Mouse (Mus musculus) neural tube, embryonic 12.5 days (tissue): ENCODE measurements at regions not wholly inside any gene's neighbourhood (a gene's known extent, or its start where the extent isn't known, plus 50 kb on each side); places are given as distances from the start of the nearest gene placed in this dataset.

Experiments
- ATAC-seq: fragments of 200-750 bp; cut with Nextera tagmentation; 2 replicates; pipeline ENCODE4 v1.8.0; 2017; ENCODE audit warnings: low read depth, mild to moderate bottlenecking, moderate TSS enrichment, moderate library complexity; ENCODE audit not compliant: low FRiP score
- H3K27ac ChIP-seq: fragments of 300-500 bp; sonication (generic); 2 replicates; pipeline ENCODE4 v1.5.1; 2016
- H3K27me3 ChIP-seq: fragments of 300-500 bp; sonication (generic); replicated peaks from 2 replicates; pipeline ENCODE4 v1.6.1; 2016; ENCODE audit warnings: mild to moderate bottlenecking
- H3K36me3 ChIP-seq: fragments of 300-500 bp; sonication (generic); 2 replicates; pipeline ENCODE4 v1.6.1; 2016; ENCODE audit warnings: mild to moderate bottlenecking
- H3K4me1 ChIP-seq: fragments of 300-500 bp; sonication (generic); 2 replicates; pipeline ENCODE4 v1.6.1; 2016
- H3K4me2 ChIP-seq: fragments of 300-500 bp; sonication (generic); replicated peaks from 2 replicates; pipeline ENCODE4 v1.6.1; 2016; ENCODE audit warnings: mild to moderate bottlenecking
- H3K4me3 ChIP-seq: fragments of 300-500 bp; sonication (generic); 2 replicates; pipeline ENCODE4 v1.5.1; 2016
- H3K9ac ChIP-seq: fragments of 300-500 bp; sonication (generic); 2 replicates; pipeline ENCODE4 v1.6.1; 2016; ENCODE audit warnings: mild to moderate bottlenecking
- H3K9me3 ChIP-seq: fragments of 300-500 bp; sonication (generic); 2 replicates; pipeline ENCODE4 v1.6.1; 2016; ENCODE audit warnings: mild to moderate bottlenecking
- WGBS: fragments of 180-500 bp; shearing (Covaris S2); methylation state at CpG from one replicate; pipeline ENCODE4 v1.1.7; 2016; 5-methylcytosine and 5-hydroxymethylcytosine counted together

DNA sequence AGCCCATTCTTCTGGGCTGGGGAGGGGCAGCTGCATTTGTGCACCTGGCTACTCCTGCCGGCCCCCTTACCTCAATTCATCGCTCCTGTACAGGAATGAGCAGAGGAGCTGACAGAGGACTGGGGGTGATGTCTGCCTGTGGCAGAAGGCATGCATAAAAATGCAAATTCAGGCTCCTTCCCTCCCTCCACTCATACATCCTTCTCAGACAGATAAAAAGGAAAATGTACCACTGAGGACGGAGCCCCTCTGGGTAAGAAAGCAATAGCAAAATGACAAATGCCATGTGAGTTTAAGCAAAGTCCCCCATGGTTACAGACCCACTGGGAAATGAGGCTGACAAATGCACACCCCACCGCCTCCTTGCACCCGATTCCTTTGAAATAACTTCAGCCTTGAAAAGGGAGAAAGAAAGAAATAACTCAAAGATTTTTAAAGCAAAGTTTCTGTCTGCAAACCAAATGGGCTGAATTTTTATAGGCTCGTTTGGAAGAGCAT is 161.1 kb upstream of the Vstm2b start:
- H3K4me3 ChIP-seq, result no peak overlapping the region
- H3K36me3 ChIP-seq, result no peaks in the 10 kb centered on the region
- no peak for ATAC-seq
- WGBS, result 56% methylated on average over 6 of the region's 6 CpGs
- no peaks in the 10 kb centered on the region for H3K4me1 ChIP-seq
- no peaks in the 10 kb centered on the region for H3K27me3 ChIP-seq
- no peak overlapping the region for H3K27ac ChIP-seq
- H3K9me3 ChIP-seq, result no peaks in the 10 kb centered on the region
- H3K9ac ChIP-seq, result no peak overlapping the region
- no peak overlapping the region for H3K4me2 ChIP-seq

GRCm38 (mm10) chr7:40737496-40737895 is 160.6 kb upstream of the Vstm2b start:
- Histone ChIP-seq H3K9ac (no peak overlapping the region), H3K27me3 (no peaks in the 10 kb centered on the region), H3K9me3 (no peaks in the 10 kb centered on the region), H3K4me1 (no peaks in the 10 kb centered on the region), H3K4me3 (no peak overlapping the region), H3K4me2 (no peak overlapping the region), H3K27ac (no peak overlapping the region), H3K36me3 (no peaks in the 10 kb centered on the region)
- ATAC-seq, result no peak
- WGBS, result 80% methylated on average over 7 of the region's 7 CpGs

- Histone ChIP-seq H3K9ac (no peak overlapping the region), H3K27ac (no peak overlapping the region), H3K36me3 (no peaks in the 10 kb centered on the region), H3K4me1 (no peaks in the 10 kb centered on the region), H3K9me3 (no peaks in the 10 kb centered on the region), H3K27me3 (no peaks in the 10 kb centered on the region), H3K4me3 (no peak overlapping the region), H3K4me2 (no peak overlapping the region)
- 92% methylated on average over 3 of the region's 3 CpGs for WGBS
- no peak for ATAC-seq
These were observed 160.0 kb upstream of the Vstm2b start for GRCm38 (mm10) chr7:40738174-40738573.

DNA sequence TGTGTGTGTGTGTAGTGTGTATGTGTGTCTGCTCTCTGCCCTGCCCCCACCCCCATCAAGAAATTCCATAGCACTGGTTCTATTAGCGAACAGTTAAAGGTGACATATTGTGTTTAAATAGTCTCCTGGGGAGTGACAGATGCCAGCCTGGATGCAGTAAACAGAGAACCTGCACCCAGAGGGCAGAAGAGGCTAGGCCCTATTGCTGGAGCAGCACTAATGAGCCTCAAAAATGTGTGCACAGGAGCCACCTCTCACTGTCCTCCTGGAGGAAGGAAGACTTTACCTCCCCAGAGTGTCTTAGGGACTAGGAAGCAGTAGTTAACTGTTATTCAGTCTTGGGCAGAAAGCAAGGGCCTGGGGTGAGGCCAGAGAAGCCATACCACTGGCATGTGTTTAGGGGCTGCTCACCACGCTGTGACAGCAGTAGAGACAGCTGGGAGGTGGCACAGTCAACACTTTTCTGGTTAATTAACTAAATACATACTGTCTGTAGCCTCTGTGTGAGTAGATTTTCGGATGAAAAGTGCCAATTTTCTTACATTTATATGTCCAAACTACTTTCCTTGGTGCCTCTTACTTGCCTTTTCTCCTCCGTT is 155.5 kb upstream of the Vstm2b start:
- Histone ChIP-seq H3K9me3 (no peaks in the 10 kb centered on the region), H3K27ac (no peak overlapping the region), H3K4me2 (no peak overlapping the region), H3K4me3 (no peak overlapping the region), H3K4me1 (no peaks in the 10 kb centered on the region), H3K36me3 (no peaks in the 10 kb centered on the region), H3K27me3 (no peaks in the 10 kb centered on the region), H3K9ac (no peak overlapping the region)
- WGBS, result 60% methylated on average over 4 of the region's 4 CpGs
- ATAC-seq, result no peak

- Histone ChIP-seq H3K4me3 (no peak overlapping the region), H3K9me3 (no peaks in the 10 kb centered on the region), H3K4me2 (no peak overlapping the region), H3K27ac (no peak overlapping the region), H3K27me3 (no peaks in the 10 kb centered on the region), H3K36me3 (no peaks in the 10 kb centered on the region), H3K9ac (no peak overlapping the region), H3K4me1 (no peaks in the 10 kb centered on the region)
- WGBS, result 56% methylated on average over 2 of the region's 2 CpGs
- peak; percentile 71 for ATAC-seq
These were observed 146.3 kb upstream of the Vstm2b start for GRCm38 (mm10) chr7:40751779-40752178.

DNA sequence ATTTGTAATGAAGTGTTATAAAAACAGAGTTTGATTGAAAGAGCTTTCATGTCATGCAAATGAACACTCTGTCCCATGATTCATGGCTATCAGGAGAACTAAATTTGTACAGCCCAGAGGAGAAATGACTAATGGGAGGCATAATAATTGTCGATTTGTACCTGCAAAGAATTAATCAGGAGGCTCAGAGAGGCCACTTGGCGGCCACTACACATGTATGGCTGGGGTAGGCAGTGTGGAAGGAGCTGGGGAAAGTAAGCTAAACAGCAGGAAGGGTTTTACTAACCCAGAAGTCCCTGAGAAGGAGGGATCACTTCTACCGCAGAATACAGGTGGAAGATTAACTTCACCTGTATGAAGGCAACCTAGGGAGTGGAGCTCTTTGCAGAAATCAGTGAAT is 145.9 kb upstream of the Vstm2b start:
- ATAC-seq, result peak; percentile 13; the same call in 1 of the 2 replicates

DNA sequence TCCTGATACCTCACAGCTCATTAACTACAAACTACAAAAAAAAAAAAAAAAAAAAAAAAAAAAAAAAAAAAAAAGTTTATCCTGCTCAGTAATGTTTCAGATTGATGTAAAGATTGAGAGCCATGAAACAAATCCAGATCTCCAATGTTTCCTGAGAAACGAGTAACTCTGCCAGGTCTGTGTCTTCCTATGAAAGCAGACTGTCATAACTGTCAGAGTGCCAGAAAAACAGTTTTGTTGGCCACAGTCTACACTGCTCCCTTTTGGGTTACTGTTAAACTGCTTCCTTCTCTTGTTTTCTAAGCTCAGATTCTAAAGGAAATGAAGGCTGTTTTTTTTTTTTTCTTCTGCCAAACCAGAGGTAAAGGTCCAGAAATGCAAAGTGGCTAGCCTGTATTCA is 144.6 kb upstream of the Vstm2b start:
- H3K9ac ChIP-seq, result no peak overlapping the region
- no peaks in the 10 kb centered on the region for H3K9me3 ChIP-seq
- WGBS, result 75% methylated on average over 1 of the region's 1 CpGs
- no peaks in the 10 kb centered on the region for H3K4me1 ChIP-seq
- no peak for ATAC-seq
- H3K27me3 ChIP-seq, result no peaks in the 10 kb centered on the region
- no peak overlapping the region for H3K27ac ChIP-seq
- H3K4me2 ChIP-seq, result no peak overlapping the region
- no peak overlapping the region for H3K4me3 ChIP-seq
- H3K36me3 ChIP-seq, result no peaks in the 10 kb centered on the region

More for the DNA sequence above, 145.9 kb upstream of the Vstm2b start:
- Histone ChIP-seq H3K9ac (no peak overlapping the region), H3K4me1 (no peaks in the 10 kb centered on the region), H3K27ac (no peak overlapping the region), H3K36me3 (no peaks in the 10 kb centered on the region), H3K4me3 (no peak overlapping the region), H3K4me2 (no peak overlapping the region), H3K9me3 (no peaks in the 10 kb centered on the region), H3K27me3 (no peaks in the 10 kb centered on the region)
- WGBS, result 64% methylated on average over 3 of the region's 3 CpGs

GRCm38 (mm10) chr7:40762520-40762919 is 135.6 kb upstream of the Vstm2b start:
- no peak overlapping the region for H3K4me2 ChIP-seq
- peak; percentile 29; the same call in 1 of the 2 replicates for ATAC-seq
- H3K36me3 ChIP-seq, result no peaks in the 10 kb centered on the region
- peaks cover 4% of the 10 kb centered on the region for H3K4me1 ChIP-seq
- no peaks in the 10 kb centered on the region for H3K9me3 ChIP-seq
- 15% methylated on average over 5 of the region's 5 CpGs for WGBS
- no peak overlapping the region for H3K4me3 ChIP-seq
- H3K27ac ChIP-seq, result no peak overlapping the region
- H3K9ac ChIP-seq, result no peak overlapping the region
- H3K27me3 ChIP-seq, result no peaks in the 10 kb centered on the region

DNA sequence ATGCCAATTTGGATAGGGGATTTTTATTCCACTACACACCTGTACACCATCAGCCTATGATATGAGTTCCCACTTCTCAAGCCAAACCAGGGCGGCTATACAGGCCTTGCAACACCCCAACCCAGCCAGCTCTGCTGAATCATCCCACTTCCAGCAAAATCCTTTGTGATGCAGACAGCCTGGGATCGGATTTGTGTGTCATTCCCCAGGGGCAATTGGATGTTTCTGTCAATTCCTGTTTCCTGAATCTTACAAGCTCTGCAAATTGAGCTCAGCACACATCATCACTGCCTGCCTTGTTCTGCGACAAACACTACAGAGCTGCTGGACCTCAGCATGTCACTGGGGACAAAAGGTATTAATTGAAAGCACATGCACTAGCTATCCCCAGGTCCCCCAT is 132.0 kb upstream of the Vstm2b start:
- Histone ChIP-seq H3K27ac (no peak overlapping the region), H3K27me3 (no peaks in the 10 kb centered on the region), H3K4me1 (peaks cover 4% of the 10 kb centered on the region), H3K9me3 (no peaks in the 10 kb centered on the region), H3K4me3 (no peak overlapping the region), H3K36me3 (no peaks in the 10 kb centered on the region), H3K4me2 (no peak overlapping the region), H3K9ac (no peak overlapping the region)
- no peak for ATAC-seq
- 59% methylated on average over 3 of the region's 3 CpGs for WGBS

DNA sequence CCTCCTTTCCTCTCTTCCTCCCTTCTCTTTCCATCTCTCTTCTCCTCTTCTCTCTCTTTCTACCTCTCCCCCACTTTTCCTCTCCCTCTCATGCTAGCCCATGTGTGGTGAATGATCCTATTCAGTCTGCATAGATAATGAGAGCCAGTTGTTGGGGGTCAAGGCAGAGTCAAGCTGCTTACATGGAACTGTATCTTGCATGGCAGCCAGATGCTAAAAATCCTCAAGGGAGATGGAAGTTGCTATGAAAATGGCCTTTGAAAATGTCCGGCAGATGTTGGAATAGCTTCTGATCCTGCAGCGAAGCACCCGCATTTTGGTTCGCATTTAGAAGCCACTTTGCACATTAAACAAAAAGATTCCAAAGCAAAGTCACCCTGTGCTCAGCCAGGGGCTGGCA is 121.9 kb upstream of the Vstm2b start:
- Histone ChIP-seq H3K9me3 (no peaks in the 10 kb centered on the region), H3K4me1 (no peaks in the 10 kb centered on the region), H3K27me3 (no peaks in the 10 kb centered on the region), H3K9ac (no peak overlapping the region), H3K4me3 (no peak overlapping the region), H3K27ac (no peak overlapping the region), H3K4me2 (no peak overlapping the region), H3K36me3 (no peaks in the 10 kb centered on the region)
- WGBS, result 35% methylated on average over 4 of the region's 4 CpGs
- ATAC-seq, result no peak

GRCm38 (mm10) chr7:40784906-40785305 is 113.2 kb upstream of the Vstm2b start:
- Histone ChIP-seq H3K4me1 (no peaks in the 10 kb centered on the region), H3K27me3 (no peaks in the 10 kb centered on the region), H3K9ac (no peak overlapping the region), H3K4me3 (no peak overlapping the region), H3K4me2 (no peak overlapping the region), H3K27ac (no peak overlapping the region), H3K9me3 (no peaks in the 10 kb centered on the region), H3K36me3 (no peaks in the 10 kb centered on the region)
- 77% methylated on average over 1 of the region's 1 CpGs for WGBS
- no peak for ATAC-seq

GRCm38 (mm10) chr7:40786758-40787157 is 111.4 kb upstream of the Vstm2b start:
- Histone ChIP-seq H3K4me2 (no peak overlapping the region), H3K9ac (no peak overlapping the region), H3K9me3 (no peaks in the 10 kb centered on the region), H3K27ac (no peak overlapping the region), H3K27me3 (no peaks in the 10 kb centered on the region), H3K4me3 (no peak overlapping the region), H3K4me1 (no peaks in the 10 kb centered on the region), H3K36me3 (no peaks in the 10 kb centered on the region)
- ATAC-seq, result no peak
- 73% methylated on average over 2 of the region's 2 CpGs for WGBS

- 84% methylated on average over 2 of the region's 2 CpGs for WGBS
- Histone ChIP-seq H3K4me2 (no peak overlapping the region), H3K36me3 (no peaks in the 10 kb centered on the region), H3K27ac (no peak overlapping the region), H3K9ac (no peak overlapping the region), H3K9me3 (no peaks in the 10 kb centered on the region), H3K4me3 (no peak overlapping the region), H3K4me1 (no peaks in the 10 kb centered on the region), H3K27me3 (no peaks in the 10 kb centered on the region)
- ATAC-seq, result no peak
These were observed 109.6 kb upstream of the Vstm2b start for GRCm38 (mm10) chr7:40788486-40788885.
